Mouse (Mus musculus): ENCODE results near the gene Med25. TPM values are rescaled to one million over a fixed set of nuclear protein-coding genes. Genes with fewer than 3 reads are reported as not detected.
"Not testable (repeated sequence)": the region's sequence is repeated elsewhere in the genome, so short reads cannot be mapped to it uniquely, and the experiment has no call there.

Gene Med25
- polyA plus RNA-seq, 1 experiment from 2014 or later: 95.6 TPM

DNA sequence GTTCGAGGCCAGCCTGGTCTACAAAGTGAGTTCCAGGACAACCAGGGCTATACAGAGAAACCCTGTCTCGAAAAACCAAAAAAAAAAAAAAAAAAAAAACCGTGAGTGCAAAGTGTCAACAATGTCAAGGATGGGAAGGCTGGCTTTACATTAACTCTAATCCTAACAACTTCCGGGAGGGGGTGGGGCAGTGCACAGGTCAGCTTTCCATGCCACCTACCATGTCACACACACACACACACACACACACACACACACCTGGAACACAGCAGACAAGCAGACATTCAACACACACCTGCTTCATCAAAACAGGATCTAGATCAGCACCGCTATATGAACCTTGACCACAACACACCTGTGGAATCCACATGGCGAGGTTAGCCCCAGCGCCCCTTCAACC lies 2.3 kb downstream of the Med25 start:
- 81% methylated on average over 7 of the region's 7 CpGs for WGBS
- H3K36me3 ChIP-seq: peaks cover 44% of the 10 kb centered on the region
- no peaks in the 10 kb centered on the region for H3K27me3 ChIP-seq (ENCODE audit: insufficient read depth, poor library complexity, severe bottlenecking)
- no peak overlapping the region for H3K27ac ChIP-seq
- no peak for DNase-seq (ENCODE audit: low spot score)
- H3K4me1 ChIP-seq: peaks cover 26% of the 10 kb centered on the region
- no peak overlapping the region for H3K4me3 ChIP-seq
- no peaks in the 10 kb centered on the region for H3K9me3 ChIP-seq

DNA sequence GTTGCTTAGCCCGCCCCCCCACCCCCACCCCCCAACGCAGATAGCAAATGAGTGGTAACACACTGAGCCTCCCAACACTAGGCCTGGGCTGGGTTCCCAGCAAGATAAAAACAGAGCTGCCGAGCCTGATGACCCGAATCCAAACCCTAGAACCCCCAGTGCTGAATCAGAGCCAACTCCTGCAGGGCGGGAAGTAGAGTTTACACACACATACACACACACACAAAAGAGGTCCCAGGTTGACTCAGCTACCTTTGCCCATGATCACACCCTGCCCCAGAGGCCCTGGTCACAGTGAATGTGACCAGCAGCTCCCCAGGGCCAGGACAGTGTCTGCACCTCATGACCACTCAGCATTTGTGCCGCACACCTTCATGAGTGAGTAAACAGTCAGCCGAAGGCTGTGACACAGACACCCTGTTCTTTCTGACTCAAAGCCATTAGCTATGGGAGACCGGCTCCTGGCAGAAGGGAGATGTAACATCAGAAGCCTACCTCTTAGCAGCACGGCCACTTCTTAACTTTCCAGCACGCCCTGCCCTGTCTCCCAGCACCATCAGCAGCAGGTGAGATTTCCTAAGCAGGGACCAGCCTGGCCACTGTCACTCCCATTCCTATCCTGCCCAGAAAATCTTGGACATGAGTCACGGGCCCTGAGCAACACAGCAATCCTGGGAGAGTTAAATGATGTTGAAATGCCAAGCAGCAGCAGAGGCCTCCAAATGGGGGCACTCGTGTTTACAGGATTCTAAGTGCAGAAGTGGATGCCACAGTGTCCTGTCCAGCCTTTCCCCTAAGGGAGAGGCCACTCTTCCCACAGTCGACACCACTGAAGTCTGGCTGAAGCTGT lies 4.0 kb downstream of the Med25 start:
- Histone ChIP-seq H3K4me3 (0 out of 2 replicates have a peak overlapping the region, but pooled peaks have one; percentile 1), H3K27me3 (ENCODE audit: insufficient read depth, poor library complexity, severe bottlenecking) (no peaks in the 10 kb centered on the region), H3K9me3 (no peaks in the 10 kb centered on the region), H3K36me3 (peaks cover 58% of the 10 kb centered on the region), H3K27ac (no peak overlapping the region), H3K4me1 (peaks cover 26% of the 10 kb centered on the region)
- no peak for DNase-seq (ENCODE audit: low spot score)
- WGBS: 88% methylated on average over 13 of the region's 13 CpGs

DNA sequence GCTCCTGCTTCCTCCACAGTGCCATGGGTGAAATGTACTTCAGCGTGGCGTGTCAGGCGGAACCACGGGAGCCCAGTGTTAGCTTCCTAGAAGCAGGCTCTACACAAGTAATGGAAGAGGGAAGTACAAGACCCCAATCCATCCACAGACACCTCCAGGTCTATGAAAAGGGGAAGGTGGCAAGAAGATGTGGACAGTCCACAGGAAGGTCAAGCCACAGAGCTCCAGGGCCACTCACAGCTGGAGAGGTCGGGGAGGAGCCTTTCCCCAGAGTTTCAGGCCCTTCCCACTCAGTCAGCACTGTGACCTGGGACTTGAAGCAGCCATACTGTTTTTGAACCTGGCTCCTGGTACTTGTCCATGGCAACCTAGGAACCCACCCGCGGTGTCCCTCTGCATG lies 5.5 kb downstream of the Med25 start:
- Histone ChIP-seq H3K36me3 (peaks cover 73% of the 10 kb centered on the region), H3K9me3 (no peaks in the 10 kb centered on the region), H3K4me1 (peaks cover 26% of the 10 kb centered on the region), H3K27me3 (ENCODE audit: insufficient read depth, poor library complexity, severe bottlenecking) (no peaks in the 10 kb centered on the region), H3K27ac (no peak overlapping the region), H3K4me3 (no peak overlapping the region)
- DNase-seq (ENCODE audit: low spot score): no peak
- 89% methylated on average over 7 of the region's 7 CpGs for WGBS

DNA sequence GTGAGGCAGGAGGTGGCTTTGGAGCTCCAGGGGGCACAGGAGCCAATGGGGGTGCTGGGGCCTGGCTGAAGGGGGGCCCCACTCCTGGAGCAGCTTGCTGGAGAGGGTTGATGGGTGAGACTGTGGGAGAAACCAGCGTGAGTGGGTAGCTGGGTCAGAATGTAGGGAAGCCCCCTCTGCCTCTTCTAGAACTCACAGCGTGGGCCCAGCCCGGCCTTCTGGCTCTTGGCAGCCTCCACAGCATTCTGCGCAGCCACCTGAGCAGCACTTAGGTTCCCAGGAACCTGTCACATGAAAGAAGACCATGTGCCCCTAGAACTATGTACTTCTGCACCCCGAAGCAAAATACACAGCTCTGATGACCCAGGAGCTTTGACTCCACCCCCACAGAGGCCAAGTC lies 7.9 kb downstream of the Med25 start:
- no peaks in the 10 kb centered on the region for H3K27me3 ChIP-seq (ENCODE audit: insufficient read depth, poor library complexity, severe bottlenecking)
- no peak for DNase-seq (ENCODE audit: low spot score)
- H3K27ac ChIP-seq: no peak overlapping the region
- WGBS: 94% methylated on average over 5 of the region's 5 CpGs
- peaks cover 11% of the 10 kb centered on the region for H3K4me1 ChIP-seq
- H3K36me3 ChIP-seq: peaks cover 86% of the 10 kb centered on the region
- H3K9me3 ChIP-seq: no peaks in the 10 kb centered on the region
- H3K4me3 ChIP-seq: no peak overlapping the region

DNA sequence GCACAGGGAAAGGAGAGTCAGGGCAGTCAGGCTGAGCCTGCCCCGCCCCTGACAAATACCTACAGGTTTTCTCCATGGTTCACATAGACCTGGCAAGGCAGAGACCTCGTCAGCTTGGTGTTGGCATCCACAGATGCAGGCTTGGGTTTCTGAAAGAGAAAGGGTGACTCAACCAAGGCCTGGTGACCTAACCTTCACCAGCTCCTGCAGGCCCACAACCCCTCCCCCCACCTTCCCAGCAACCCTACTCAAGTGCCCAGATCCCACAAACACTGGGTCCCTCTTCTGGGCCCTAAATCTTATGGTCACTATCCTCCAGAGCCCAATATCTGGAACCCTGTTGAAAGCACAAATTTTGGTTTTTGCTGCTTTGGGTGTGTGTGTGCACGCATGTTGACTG lies 9.5 kb downstream of the Med25 start:
- Histone ChIP-seq H3K9me3 (no peaks in the 10 kb centered on the region), H3K27me3 (ENCODE audit: insufficient read depth, poor library complexity, severe bottlenecking) (no peaks in the 10 kb centered on the region), H3K27ac (no peak overlapping the region), H3K4me1 (peaks cover 15% of the 10 kb centered on the region), H3K4me3 (no peak overlapping the region), H3K36me3 (peaks cover 87% of the 10 kb centered on the region)
- no peak for DNase-seq (ENCODE audit: low spot score)
- WGBS: 89% methylated on average over 3 of the region's 3 CpGs

DNA sequence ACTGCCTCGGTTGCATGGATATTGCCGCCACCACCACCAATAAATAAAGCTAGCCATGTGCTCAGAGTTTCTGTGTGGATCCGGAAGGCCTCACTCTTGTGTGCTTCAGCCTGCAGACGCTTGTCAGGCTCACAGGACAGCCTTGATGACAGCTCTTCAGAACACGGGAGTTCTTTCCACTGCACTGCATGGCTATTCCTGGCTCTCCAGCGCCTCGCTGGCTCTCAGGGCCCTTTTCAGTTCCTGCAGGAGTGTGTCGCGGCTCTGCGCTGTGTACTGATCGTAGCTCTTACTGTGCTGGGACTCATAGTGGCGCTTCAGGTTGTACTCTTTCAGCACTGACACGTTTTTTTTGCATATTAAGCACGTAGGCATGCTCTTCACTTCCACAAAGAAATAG lies 14.7 kb downstream of the Med25 start:
- no peaks in the 10 kb centered on the region for H3K9me3 ChIP-seq
- H3K36me3 ChIP-seq: peaks cover 72% of the 10 kb centered on the region
- peak overlapping the region; percentile 16; the same call in 1 of the 2 replicates for H3K4me3 ChIP-seq
- H3K27ac ChIP-seq: peak overlapping the region; percentile 72; the same call in 1 of the 2 replicates
- 63% methylated on average over 14 of the region's 14 CpGs for WGBS
- DNase-seq (ENCODE audit: low spot score): no peak
- H3K27me3 ChIP-seq (ENCODE audit: insufficient read depth, poor library complexity, severe bottlenecking): no peaks in the 10 kb centered on the region
- H3K4me1 ChIP-seq: peaks cover 27% of the 10 kb centered on the region

DNA sequence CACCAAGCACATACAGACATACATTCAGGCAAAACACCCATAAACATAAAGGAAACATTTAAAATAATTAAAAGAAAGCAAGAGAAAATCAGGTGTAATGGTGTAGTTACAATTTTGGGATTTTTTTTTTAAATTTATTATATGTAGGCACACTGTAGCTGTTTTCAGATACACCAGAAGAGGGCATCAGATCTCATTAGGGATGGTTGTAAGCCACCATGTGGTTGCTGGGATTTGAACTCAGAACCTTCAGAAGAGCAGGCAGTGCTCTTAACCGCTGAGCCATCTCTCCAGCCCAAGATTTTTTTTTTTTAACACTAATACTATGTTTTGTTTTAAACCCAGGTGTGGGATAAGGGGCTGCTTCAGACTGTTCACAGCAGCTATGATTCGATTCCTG lies 20.7 kb downstream of the Med25 start:
- not testable (repeated sequence) for H3K4me3 ChIP-seq; DNase-seq (ENCODE audit: low spot score); H3K9me3 ChIP-seq; H3K27me3 ChIP-seq (ENCODE audit: insufficient read depth, poor library complexity, severe bottlenecking); H3K27ac ChIP-seq
- 87% methylated on average over 2 of the region's 2 CpGs for WGBS
- H3K36me3 ChIP-seq: peaks cover 15% of the 10 kb centered on the region
- peaks cover 42% of the 10 kb centered on the region for H3K4me1 ChIP-seq

DNA sequence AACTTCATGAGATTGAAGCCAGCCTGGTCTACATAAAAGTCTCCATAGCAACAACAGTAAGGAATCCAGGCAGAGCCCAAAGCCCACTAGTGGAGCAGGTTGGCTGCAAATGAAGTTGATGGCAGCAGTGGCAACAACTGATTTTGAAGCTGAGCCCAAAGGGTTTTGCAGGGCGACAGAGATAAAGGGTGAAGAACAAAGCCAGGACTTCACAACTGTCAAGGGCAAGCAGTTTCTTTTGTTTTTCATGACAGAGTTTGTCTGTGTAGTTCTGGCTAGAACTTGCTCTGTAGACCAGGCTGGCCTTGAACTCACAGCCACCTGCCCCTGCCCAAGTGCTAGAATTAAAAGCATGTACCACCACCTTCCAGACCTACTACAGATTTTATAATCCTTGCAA lies 21.3 kb downstream of the Med25 start:
- Histone ChIP-seq H3K9me3 (no peaks in the 10 kb centered on the region), H3K27me3 (ENCODE audit: insufficient read depth, poor library complexity, severe bottlenecking) (no peaks in the 10 kb centered on the region), H3K36me3 (peaks cover 16% of the 10 kb centered on the region), H3K4me1 (peaks cover 48% of the 10 kb centered on the region), H3K4me3 (no peak overlapping the region), H3K27ac (no peak overlapping the region)
- no peak for DNase-seq (ENCODE audit: low spot score)
- 72% methylated on average over 1 of the region's 1 CpGs for WGBS

DNA sequence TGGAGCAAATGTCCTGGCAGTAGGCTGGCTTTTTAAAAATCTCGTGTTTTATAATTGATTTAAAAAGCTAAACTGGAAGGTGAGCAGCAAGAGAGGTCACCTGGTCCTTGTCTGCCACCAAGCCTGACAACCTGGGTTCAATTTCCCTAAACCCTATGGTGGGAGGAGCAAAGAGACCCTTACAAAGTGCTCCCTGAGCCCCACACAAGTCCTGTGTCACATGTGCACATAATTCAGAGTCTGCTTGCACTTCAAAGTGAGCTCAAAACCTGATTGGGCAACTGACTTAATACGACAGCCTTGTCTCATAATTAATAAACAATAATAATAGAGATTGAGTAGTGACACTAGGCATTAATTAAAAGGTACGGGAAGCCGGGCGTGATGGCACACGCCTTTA lies 21.9 kb downstream of the Med25 start:
- Histone ChIP-seq H3K4me3 (peak overlapping the region; percentile 89), H3K27ac (peak overlapping the region; percentile 97), H3K9me3 (no peaks in the 10 kb centered on the region), H3K27me3 (ENCODE audit: insufficient read depth, poor library complexity, severe bottlenecking) (no peaks in the 10 kb centered on the region), H3K4me1 (peaks cover 53% of the 10 kb centered on the region), H3K36me3 (peaks cover 17% of the 10 kb centered on the region)
- DNase-seq (ENCODE audit: low spot score): no peak
- WGBS: 81% methylated on average over 6 of the region's 6 CpGs

DNA sequence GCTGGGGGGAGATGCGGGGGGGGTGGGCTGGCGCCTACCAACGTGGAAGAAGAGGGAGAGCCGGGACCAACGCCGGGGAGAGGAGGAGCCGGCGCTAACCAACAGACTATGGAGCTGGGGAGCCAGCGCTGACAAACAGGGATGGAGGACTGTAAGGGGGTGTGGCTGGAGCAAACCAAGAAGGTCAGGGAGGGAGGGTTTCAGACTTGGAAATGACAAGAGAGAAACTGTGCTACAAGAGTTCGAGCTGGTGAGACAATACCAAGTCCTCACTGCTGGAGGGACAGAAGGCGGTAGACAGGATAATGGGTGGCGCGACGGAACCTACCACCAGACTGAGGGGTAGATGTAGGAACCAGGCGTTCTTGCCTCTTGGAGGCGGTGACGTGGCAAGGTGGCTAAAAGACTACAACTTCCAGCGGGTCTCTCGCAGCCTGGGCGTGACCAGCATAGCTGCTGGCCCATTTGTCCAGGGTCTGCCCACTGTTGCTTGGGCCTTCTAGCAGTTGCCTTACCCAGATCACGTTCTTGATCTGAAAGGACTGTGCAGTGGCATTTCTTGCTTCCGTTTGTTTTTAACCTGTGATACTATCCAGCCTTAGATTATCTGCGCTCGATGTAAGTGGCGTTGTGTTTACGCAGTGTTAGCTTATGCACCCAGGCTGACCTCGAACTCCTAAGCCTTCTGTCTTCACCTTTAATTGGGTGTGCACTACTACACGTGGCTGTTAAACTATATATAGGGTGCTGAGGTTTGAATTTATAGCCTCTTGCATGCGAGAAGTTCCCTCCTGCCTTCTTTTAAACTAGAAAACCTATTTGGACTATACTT lies 22.6 kb downstream of the Med25 start, which contains the start of gene Ptov1:
TSS of gene Ptov1 (minus strand) at position 92 of the 832 bp plus-strand sequence.
- WGBS: 7% methylated on average over 29 of the region's 29 CpGs
- Histone ChIP-seq H3K36me3 (peaks cover 21% of the 10 kb centered on the region), H3K9me3 (no peaks in the 10 kb centered on the region), H3K27ac (peak within 1 kb of the TSS; percentile 97), H3K27me3 (ENCODE audit: insufficient read depth, poor library complexity, severe bottlenecking) (no peaks in the 10 kb centered on the region), H3K4me1 (peaks cover 60% of the 10 kb centered on the region), H3K4me3 (peak within 1 kb of the TSS; percentile 89)
- DNase-seq (ENCODE audit: low spot score): peak; percentile 98

DNA sequence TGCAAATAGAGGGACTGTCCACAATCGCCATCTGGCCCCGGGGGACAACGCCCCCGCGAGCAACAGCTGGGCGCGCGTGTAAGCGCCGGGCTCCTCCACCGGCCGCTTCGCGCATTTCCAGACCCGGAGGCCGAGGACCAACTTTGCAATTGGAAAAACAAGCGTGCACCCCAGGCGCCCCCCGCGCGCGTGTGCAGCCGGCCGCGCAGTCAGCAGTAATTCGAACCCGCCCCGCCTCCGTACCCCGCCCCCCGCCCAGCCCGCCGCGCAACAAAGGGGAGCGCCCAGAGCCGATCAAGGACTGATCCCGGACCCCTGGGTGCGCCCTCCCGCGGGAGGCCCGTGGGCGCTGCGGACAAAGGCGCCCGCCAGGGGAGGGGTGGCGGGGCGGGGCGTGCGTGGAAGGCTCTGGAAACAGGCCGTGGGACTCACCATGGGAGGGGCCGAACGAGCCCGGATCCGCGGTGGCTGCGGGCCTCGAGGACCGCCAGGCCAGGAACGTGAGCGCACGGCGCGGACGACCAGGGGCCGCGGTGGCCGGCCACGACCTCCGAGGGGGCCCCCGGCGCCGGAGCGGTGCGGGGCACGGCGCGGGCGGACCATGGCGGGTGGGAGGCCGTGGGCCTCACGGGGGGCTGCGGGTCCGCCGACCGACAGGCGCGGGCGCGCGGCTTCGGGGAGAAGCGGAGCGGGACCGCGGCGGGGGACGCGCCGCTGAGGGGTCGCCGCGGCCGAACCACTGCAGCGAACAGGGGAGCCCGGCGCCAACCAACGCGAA lies 23.4 kb downstream of the Med25 start:
- peaks cover 67% of the 10 kb centered on the region for H3K4me1 ChIP-seq
- H3K27me3 ChIP-seq (ENCODE audit: insufficient read depth, poor library complexity, severe bottlenecking): no peaks in the 10 kb centered on the region
- H3K27ac ChIP-seq: peak overlapping the region; percentile 97
- WGBS: under 1% methylated on average over 100 of the region's 108 CpGs
- peak overlapping the region; percentile 89 for H3K4me3 ChIP-seq
- peaks cover 29% of the 10 kb centered on the region for H3K36me3 ChIP-seq
- H3K9me3 ChIP-seq: no peaks in the 10 kb centered on the region
- DNase-seq (ENCODE audit: low spot score): peak; percentile 88

DNA sequence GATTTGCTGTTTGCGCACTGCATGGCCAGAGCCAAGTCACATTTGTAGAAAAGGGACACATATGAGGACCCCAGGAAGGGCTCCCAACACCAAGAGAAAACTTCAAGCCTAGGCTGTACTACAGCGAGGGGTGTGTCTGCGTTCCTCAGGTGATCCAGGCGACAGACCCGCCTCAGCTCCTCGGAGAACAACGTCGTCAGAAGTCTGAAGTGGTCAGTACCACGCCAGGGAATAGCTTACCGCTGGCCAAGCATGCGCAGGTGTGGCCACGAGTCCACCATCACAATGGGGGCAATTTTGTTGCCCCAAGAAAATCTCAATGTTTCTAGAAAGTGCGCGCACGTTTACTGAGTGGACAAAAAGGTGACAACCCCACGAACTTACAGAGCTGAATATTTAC lies 24.0 kb downstream of the Med25 start:
- no peak for DNase-seq (ENCODE audit: low spot score)
- Histone ChIP-seq H3K4me1 (peaks cover 64% of the 10 kb centered on the region), H3K4me3 (peak overlapping the region; percentile 89), H3K36me3 (peaks cover 36% of the 10 kb centered on the region), H3K9me3 (no peaks in the 10 kb centered on the region), H3K27ac (peak overlapping the region; percentile 97), H3K27me3 (ENCODE audit: insufficient read depth, poor library complexity, severe bottlenecking) (no peaks in the 10 kb centered on the region)
- 9% methylated on average over 16 of the region's 16 CpGs for WGBS

All from heart, embryonic 10.5 days (tissue).